Mouse (Mus musculus) cortical plate, adult 2 months (tissue): Measurements from ENCODE around the gene Xkr8. TPM values are rescaled to one million over a fixed set of nuclear protein-coding genes. Genes with fewer than 3 reads are reported as not detected.
A peak's percentile ranks its signal among the peaks of the same experiment; 100 is the strongest.
"Not testable (repeated sequence)": the region's sequence is repeated elsewhere in the genome, so short reads cannot be mapped to it uniquely, and the experiment has no call there.

Experiments used
- H3K27ac ChIP-seq: fragments of 200-500 bp; 2 replicates; pipeline ENCODE4 v1.5.1; 2012; ENCODE audit warnings: low read length, control low read depth, inconsistent platforms; ENCODE audit not compliant: insufficient read depth
- H3K4me1 ChIP-seq: fragments of 200-500 bp; 2 replicates; pipeline ENCODE4 v1.6.1; 2011; ENCODE audit warnings: low read length; ENCODE audit not compliant: control insufficient read depth, insufficient read depth
- H3K4me3 ChIP-seq: fragments of 200-500 bp; 2 replicates; pipeline ENCODE4 v1.5.1; 2011; ENCODE audit warnings: mild to moderate bottlenecking, low read length, control low read depth; ENCODE audit not compliant: insufficient read depth
- CTCF ChIP-seq: fragments of 200-500 bp; IDR thresholded peaks from 2 replicates; pipeline ENCODE4 v1.5.1; 2011; ENCODE audit warnings: mild to moderate bottlenecking, control low read depth, low read length; ENCODE audit not compliant: insufficient read depth; ENCODE audit errors: extremely low read depth
- POLR2A ChIP-seq: fragments of 200-500 bp; IDR thresholded peaks from 2 replicates; pipeline ENCODE4 v1.6.1; 2011; ENCODE audit warnings: mild to moderate bottlenecking, low read length, control low read depth; ENCODE audit not compliant: insufficient read depth; ENCODE audit errors: extremely low read depth
- polyA plus RNA-seq: library from polyadenylated mRNA; depleted of rRNA; stranded (reverse); fragments of >200 nt; gene quantifications from 2 replicates; pipeline ENCODE4 v1.2.3, GENCODE M21; 2012; rRNA removed

Gene Xkr8
- 2.8 and 3.0 TPM in 2 replicates for polyA plus RNA-seq

- no peak within 1 kb of the TSS for H3K27ac ChIP-seq
- TF ChIP-seq POLR2A: no peak
- TF ChIP-seq CTCF: no peak
- peak within 1 kb of the TSS; percentile 45 for H3K4me3 ChIP-seq
- H3K4me1 ChIP-seq: no peaks in the 10 kb centered on the region
Observed at GRCm38 (mm10) chr4:132732148-132732684, at the start of gene Xkr8. Gene Xkr8, minus strand, starts transcription at chr4:132732546.

DNA sequence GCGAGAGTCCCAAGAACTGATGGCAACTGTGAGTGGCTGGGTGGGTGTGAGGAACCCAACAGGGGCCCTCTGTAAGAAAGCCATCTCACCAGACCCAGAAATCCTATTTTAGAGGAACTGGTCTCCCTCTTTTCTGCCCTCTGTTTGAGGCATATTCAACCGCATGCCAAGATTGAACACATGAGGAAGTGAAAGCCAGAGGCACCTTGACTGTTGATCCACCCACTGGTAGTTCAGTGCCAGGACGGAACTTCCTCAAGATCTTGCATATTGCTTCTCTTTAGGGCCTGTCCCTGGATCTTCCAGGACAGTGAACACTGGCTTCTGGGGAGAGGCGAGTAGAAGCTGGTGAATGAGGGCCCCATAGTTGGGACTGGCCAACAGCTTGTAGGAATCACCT lies 47.9 kb upstream of the Xkr8 start:
- no peak for TF ChIP-seq CTCF
- TF ChIP-seq POLR2A: no peak

DNA sequence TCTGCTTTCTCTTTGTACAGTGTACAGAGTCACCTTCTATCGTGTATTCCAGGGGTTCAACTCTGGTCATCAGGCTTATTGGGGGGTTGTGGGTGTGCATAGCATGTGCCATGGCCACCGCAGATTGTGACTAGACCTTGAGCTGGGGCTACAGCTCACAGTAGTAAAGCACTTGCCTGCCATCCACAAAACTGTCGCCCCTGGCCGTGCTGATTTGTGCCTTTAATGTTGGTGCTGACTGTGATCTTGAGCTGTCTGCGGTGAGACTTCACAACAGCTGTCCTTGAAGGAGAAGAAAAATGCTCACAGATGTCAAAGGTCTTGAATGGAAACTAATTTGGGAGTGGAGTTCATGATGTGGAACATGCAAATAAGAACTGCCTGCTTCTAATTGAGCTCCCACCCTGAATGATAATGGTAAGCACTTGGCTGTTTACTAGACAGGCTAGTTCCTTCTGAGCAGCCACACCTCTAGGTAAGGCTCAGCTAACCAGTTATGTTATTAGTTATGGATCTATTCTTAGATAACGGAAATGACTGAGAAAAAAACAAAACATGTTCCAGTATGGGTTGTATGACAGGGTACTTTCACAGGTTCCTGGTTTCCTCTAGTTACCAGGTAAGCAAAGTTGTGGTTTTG lies 46.3 kb upstream of the Xkr8 start:
- Histone ChIP-seq H3K27ac (no peak overlapping the region), H3K4me1 (no peaks in the 10 kb centered on the region), H3K4me3 (no peak overlapping the region)
- no peak for TF ChIP-seq CTCF
- no peak for TF ChIP-seq POLR2A

More for the DNA sequence above, 47.9 kb upstream of the Xkr8 start:
- H3K27ac ChIP-seq: no peak overlapping the region
- H3K4me3 ChIP-seq: no peak overlapping the region
- no peaks in the 10 kb centered on the region for H3K4me1 ChIP-seq

GRCm38 (mm10) chr4:132776764-132777163 lies 44.4 kb upstream of the Xkr8 start:
- TF ChIP-seq CTCF: peak; percentile 83
- no peak for TF ChIP-seq POLR2A
- no peak overlapping the region for H3K27ac ChIP-seq
- H3K4me3 ChIP-seq: no peak overlapping the region
- H3K4me1 ChIP-seq: no peaks in the 10 kb centered on the region

DNA sequence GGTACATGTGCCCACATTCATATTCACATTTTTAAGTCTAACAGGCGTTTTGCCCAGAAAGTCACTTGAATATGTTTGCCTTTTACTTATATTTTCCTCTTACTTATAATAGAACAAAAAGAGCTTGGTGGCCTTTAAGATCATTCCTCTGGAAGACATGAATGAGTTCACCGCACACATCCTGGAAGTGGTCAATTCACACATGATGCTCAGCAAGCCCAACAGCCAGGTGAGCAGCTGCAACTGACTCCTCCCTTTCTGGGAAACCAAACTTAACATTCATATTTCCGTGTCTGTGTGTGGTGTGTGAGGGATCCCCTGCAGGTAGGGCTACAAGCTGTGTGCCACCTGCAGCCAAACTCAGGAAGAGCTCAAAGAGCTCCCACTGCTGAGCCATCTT lies 42.6 kb upstream of the Xkr8 start:
- no peak overlapping the region for H3K4me3 ChIP-seq

GRCm38 (mm10) chr4:132771776-132772175 lies 39.4 kb upstream of the Xkr8 start:
- Histone ChIP-seq H3K27ac (no peak overlapping the region), H3K4me1 (peaks cover 2% of the 10 kb centered on the region; the same call in 1 of the 2 replicates), H3K4me3 (no peak overlapping the region)
- TF ChIP-seq POLR2A: no peak
- TF ChIP-seq CTCF: no peak

More for the DNA sequence above, 42.6 kb upstream of the Xkr8 start:
- no peak for TF ChIP-seq POLR2A
- no peak for TF ChIP-seq CTCF
- H3K27ac ChIP-seq: no peak overlapping the region
- H3K4me1 ChIP-seq: no peaks in the 10 kb centered on the region

- Histone ChIP-seq H3K4me1 (peaks cover 2% of the 10 kb centered on the region; the same call in 1 of the 2 replicates), H3K4me3 (peak within 1 kb of the TSS; percentile 45), H3K27ac (no peak within 1 kb of the TSS)
- TF ChIP-seq CTCF: no peak
- 0 out of 2 replicates have a peak, but pooled peaks have one; percentile 22 for TF ChIP-seq POLR2A
Observed at GRCm38 (mm10) chr4:132767914-132768876, 35.8 kb upstream of the Xkr8 start, which contains the start of gene Rpa2. Gene Rpa2, plus strand, starts transcription at chr4:132768332.

DNA sequence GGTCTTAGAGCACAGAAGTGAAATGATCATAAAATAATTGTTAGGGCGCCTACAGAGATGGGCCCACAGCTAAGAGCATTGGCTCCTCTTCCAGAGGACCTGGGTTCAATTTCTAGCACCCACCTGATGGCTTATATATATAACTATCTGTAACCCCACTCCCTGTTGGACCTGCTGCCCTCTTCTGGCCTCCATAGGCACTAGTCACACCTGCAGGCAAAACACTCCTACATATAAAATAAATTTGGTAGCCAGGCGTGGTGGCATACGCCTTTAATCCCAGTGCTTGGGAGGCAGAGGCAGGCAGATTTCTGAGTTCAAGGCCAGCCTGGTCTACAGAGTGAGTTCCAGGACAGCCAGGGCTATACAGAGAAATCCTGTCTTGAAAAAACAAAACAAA lies 30.8 kb upstream of the Xkr8 start:
- not testable (repeated sequence) for H3K4me3 ChIP-seq, H3K27ac ChIP-seq

DNA sequence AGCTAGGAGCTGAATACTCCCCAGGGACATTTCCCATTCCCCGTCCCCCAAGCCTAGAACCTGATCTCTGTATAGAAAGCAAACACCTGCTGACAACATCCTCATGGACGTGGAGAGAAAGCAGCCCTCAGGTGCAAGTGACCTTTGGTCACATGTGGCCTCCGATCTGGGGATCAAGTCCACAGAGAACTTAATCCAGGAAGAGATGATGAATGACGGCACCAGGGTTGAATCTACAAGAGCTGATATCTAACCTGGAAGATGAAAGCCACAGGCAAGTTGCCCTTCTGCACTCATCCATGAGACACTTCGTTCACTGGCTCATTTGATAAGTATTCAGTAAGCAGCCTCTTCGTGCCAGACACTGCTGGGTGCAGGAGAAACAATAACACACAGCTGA lies 30.3 kb upstream of the Xkr8 start:
- Histone ChIP-seq H3K4me1 (no peaks in the 10 kb centered on the region), H3K27ac (no peak overlapping the region), H3K4me3 (no peak overlapping the region)
- TF ChIP-seq POLR2A (no peak), CTCF (no peak)

More for the DNA sequence above, 30.8 kb upstream of the Xkr8 start:
- H3K4me1 ChIP-seq: not testable (repeated sequence)

GRCm38 (mm10) chr4:132760296-132760695 lies 27.9 kb upstream of the Xkr8 start:
- Histone ChIP-seq H3K4me1 (no peaks in the 10 kb centered on the region), H3K27ac (no peak overlapping the region), H3K4me3 (no peak overlapping the region)
- TF ChIP-seq POLR2A (no peak), CTCF (no peak)
